Mouse (Mus musculus): ENCODE measurements around the gene Gba. TPM values are rescaled to one million over a fixed set of nuclear protein-coding genes. Genes with fewer than 3 reads are reported as not detected.

The Gba gene
- polyA plus RNA-seq, 1 experiment from 2014 or later = 33.2 TPM

DNA sequence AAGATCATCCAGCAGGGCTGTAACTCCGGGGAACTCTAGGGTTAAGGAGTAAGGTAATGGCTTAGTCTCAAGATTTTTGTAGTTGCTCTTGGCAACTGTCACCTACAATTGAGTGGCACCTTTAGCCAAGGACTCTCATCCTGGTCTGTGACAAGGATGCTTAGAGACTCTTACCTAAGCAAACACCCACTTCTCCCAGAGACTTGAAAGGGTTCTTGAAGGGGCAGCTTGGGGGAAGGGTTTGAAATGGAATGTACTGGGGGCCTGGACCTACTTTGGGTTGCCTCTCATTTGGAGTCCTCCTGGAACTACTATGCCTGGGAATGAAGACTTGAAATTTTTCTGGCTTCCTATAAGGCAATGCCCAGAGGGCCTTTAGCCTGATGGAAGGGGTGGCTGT lies 15.5 kb downstream of the Gba start:
- Histone ChIP-seq H3K27me3 (ENCODE audit: control insufficient read depth, insufficient read depth, low read length) (no peaks in the 10 kb centered on the region), H3K9me3 (replicated peaks; ENCODE audit: control insufficient read depth, low read length) (no peaks in the 10 kb centered on the region), H3K4me1 (ENCODE audit: control insufficient read depth, insufficient read depth, low read length) (peaks cover 13% of the 10 kb centered on the region), H3K9ac (ENCODE audit: low read length) (no peak overlapping the region), H3K27ac (ENCODE audit: low read length) (no peak overlapping the region), H3K4me3 (ENCODE audit: low read length) (no peak overlapping the region), H3K4me2 (ENCODE audit: low read depth, low read length) (no peak overlapping the region), H3K36me3 (ENCODE audit: control insufficient read depth, insufficient read depth) (no peaks in the 10 kb centered on the region)
- 69% methylated on average over 1 of the region's 1 CpGs for WGBS
- no peak for ATAC-seq (replicated peaks; ENCODE audit: extremely low read depth, insufficient read depth, low FRiP score)

DNA sequence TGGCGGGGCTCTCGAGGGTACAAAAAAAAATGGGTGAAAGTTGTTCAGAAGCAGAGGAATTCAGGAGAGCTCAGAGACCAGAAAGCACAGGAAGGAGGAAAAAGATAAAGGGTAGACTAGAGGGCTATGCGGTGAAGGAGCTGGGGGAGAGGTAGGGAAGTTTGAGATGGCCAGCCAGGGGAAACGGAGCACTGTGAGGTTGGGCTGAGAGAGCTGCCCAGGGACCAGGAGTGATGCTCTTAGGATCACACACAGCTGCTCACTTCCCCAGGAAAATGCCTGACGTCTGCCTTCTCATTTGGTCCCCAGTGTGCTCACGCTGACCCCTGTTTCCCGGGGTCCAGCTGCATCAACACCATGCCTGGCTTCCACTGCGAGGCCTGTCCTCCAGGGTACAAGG lies 16.8 kb downstream of the Gba start:
- no peak for ATAC-seq (replicated peaks; ENCODE audit: extremely low read depth, insufficient read depth, low FRiP score)
- Histone ChIP-seq H3K4me2 (ENCODE audit: low read depth, low read length) (no peak overlapping the region), H3K36me3 (ENCODE audit: control insufficient read depth, insufficient read depth) (no peaks in the 10 kb centered on the region), H3K9ac (ENCODE audit: low read length) (no peak overlapping the region), H3K4me3 (ENCODE audit: low read length) (no peak overlapping the region), H3K27me3 (ENCODE audit: control insufficient read depth, insufficient read depth, low read length) (no peaks in the 10 kb centered on the region), H3K4me1 (ENCODE audit: control insufficient read depth, insufficient read depth, low read length) (peaks cover 11% of the 10 kb centered on the region), H3K27ac (ENCODE audit: low read length) (no peak overlapping the region), H3K9me3 (replicated peaks; ENCODE audit: control insufficient read depth, low read length) (no peaks in the 10 kb centered on the region)
- 27% methylated on average over 8 of the region's 8 CpGs for WGBS

DNA sequence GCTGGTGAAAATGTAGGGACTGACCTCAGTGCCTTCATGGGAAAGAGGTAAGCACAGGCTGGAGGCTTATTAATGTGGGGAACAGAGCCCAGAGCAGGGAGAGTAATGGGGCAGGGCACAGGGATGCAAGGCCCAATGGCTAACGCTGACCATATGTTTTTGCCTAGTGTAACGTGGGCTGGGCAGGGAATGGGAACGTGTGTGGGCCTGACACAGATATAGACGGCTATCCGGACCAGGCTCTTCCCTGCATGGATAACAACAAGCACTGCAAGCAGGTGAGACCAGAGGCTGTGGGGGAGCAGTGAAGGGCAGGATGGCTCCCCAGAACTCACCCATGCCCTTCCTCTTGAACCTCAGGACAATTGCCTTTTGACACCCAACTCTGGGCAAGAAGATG lies 18.4 kb downstream of the Gba start:
- 74% methylated on average over 5 of the region's 5 CpGs for WGBS
- ATAC-seq (replicated peaks; ENCODE audit: extremely low read depth, insufficient read depth, low FRiP score) = no peak

GRCm38 (mm10) chr3:89224796-89225195 lies 22.1 kb downstream of the Gba start:
- no peak overlapping the region for H3K4me3 ChIP-seq (ENCODE audit: low read length)
- H3K27ac ChIP-seq (ENCODE audit: low read length) = no peak overlapping the region
- H3K27me3 ChIP-seq (ENCODE audit: control insufficient read depth, insufficient read depth, low read length) = peaks cover 16% of the 10 kb centered on the region; the same call in 1 of the 2 replicates
- no peak overlapping the region for H3K9ac ChIP-seq (ENCODE audit: low read length)
- H3K36me3 ChIP-seq (ENCODE audit: control insufficient read depth, insufficient read depth) = no peaks in the 10 kb centered on the region
- no peak for ATAC-seq (replicated peaks; ENCODE audit: extremely low read depth, insufficient read depth, low FRiP score)
- no peak overlapping the region for H3K4me2 ChIP-seq (ENCODE audit: low read depth, low read length)
- H3K4me1 ChIP-seq (ENCODE audit: control insufficient read depth, insufficient read depth, low read length) = peaks cover 12% of the 10 kb centered on the region
- 77% methylated on average over 11 of the region's 11 CpGs for WGBS
- no peaks in the 10 kb centered on the region for H3K9me3 ChIP-seq (replicated peaks; ENCODE audit: control insufficient read depth, low read length)

More for the DNA sequence above, 18.4 kb downstream of the Gba start:
- Histone ChIP-seq H3K4me1 (ENCODE audit: control insufficient read depth, insufficient read depth, low read length) (no peaks in the 10 kb centered on the region), H3K36me3 (ENCODE audit: control insufficient read depth, insufficient read depth) (no peaks in the 10 kb centered on the region), H3K4me2 (ENCODE audit: low read depth, low read length) (no peak overlapping the region), H3K9ac (ENCODE audit: low read length) (no peak overlapping the region), H3K9me3 (replicated peaks; ENCODE audit: control insufficient read depth, low read length) (no peaks in the 10 kb centered on the region), H3K27me3 (ENCODE audit: control insufficient read depth, insufficient read depth, low read length) (peaks cover 7% of the 10 kb centered on the region; the same call in 1 of the 2 replicates), H3K4me3 (ENCODE audit: low read length) (no peak overlapping the region), H3K27ac (ENCODE audit: low read length) (no peak overlapping the region)

DNA sequence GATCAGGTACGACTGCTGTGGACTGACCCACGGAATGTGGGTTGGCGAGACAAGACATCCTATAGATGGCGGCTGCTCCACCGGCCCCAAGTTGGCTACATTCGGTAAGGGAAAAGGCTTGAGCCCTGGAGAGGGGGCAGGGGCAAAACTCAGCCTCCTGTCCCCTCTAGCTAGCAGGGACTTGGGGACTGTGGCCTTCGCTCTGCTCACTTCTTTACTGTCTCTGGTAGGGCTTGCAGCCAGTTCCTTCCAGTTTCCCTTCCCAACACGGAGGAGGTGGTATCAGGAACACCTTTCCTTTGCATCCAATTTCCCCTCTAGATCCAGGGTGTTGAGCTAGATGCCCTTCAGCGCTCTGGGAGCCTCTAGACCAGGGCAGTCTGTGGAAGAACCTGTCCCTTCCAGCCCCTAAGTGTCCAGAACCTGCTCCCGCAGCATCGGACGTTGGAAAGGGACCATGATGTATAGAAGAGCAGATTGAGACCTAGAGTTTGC lies 22.6 kb downstream of the Gba start:
- no peak overlapping the region for H3K4me2 ChIP-seq (ENCODE audit: low read depth, low read length)
- peaks cover 12% of the 10 kb centered on the region for H3K4me1 ChIP-seq (ENCODE audit: control insufficient read depth, insufficient read depth, low read length)
- peaks cover 16% of the 10 kb centered on the region; the same call in 1 of the 2 replicates for H3K27me3 ChIP-seq (ENCODE audit: control insufficient read depth, insufficient read depth, low read length)
- no peak for ATAC-seq (replicated peaks; ENCODE audit: extremely low read depth, insufficient read depth, low FRiP score)
- no peak overlapping the region for H3K4me3 ChIP-seq (ENCODE audit: low read length)
- no peaks in the 10 kb centered on the region for H3K36me3 ChIP-seq (ENCODE audit: control insufficient read depth, insufficient read depth)
- WGBS = 62% methylated on average over 12 of the region's 12 CpGs
- H3K27ac ChIP-seq (ENCODE audit: low read length) = no peak overlapping the region
- H3K9ac ChIP-seq (ENCODE audit: low read length) = no peak overlapping the region
- H3K9me3 ChIP-seq (replicated peaks; ENCODE audit: control insufficient read depth, low read length) = no peaks in the 10 kb centered on the region

DNA sequence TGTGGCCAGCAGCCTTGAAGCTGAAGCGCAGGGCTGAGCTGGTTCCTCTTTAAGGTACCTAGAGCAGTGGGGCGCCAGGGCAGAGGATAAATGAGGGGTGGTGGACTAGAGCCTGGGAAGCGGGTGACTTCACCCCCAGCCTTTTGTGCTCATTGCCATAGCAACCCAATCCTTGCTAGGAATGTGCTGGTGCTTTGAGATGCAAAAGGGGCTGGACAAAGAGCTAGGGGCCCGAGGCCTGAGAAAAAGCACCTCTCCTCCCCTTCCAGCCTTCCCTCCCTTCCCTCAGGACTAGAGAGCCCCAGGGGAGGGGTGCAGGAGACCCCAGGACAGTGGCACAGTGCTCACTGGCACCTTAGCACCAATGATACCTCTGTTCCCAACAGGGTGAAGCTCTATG lies 23.2 kb downstream of the Gba start:
- Histone ChIP-seq H3K4me2 (ENCODE audit: low read depth, low read length) (no peak overlapping the region), H3K27me3 (ENCODE audit: control insufficient read depth, insufficient read depth, low read length) (peaks cover 16% of the 10 kb centered on the region; the same call in 1 of the 2 replicates), H3K4me1 (ENCODE audit: control insufficient read depth, insufficient read depth, low read length) (peaks cover 12% of the 10 kb centered on the region), H3K36me3 (ENCODE audit: control insufficient read depth, insufficient read depth) (no peaks in the 10 kb centered on the region), H3K9ac (ENCODE audit: low read length) (no peak overlapping the region), H3K27ac (ENCODE audit: low read length) (no peak overlapping the region), H3K9me3 (replicated peaks; ENCODE audit: control insufficient read depth, low read length) (no peaks in the 10 kb centered on the region), H3K4me3 (ENCODE audit: low read length) (no peak overlapping the region)
- WGBS = 61% methylated on average over 4 of the region's 4 CpGs
- ATAC-seq (replicated peaks; ENCODE audit: extremely low read depth, insufficient read depth, low FRiP score) = no peak

GRCm38 (mm10) chr3:89226361-89226760 lies 23.6 kb downstream of the Gba start:
- Histone ChIP-seq H3K27ac (ENCODE audit: low read length) (no peak overlapping the region), H3K27me3 (ENCODE audit: control insufficient read depth, insufficient read depth, low read length) (peaks cover 16% of the 10 kb centered on the region; the same call in 1 of the 2 replicates), H3K4me3 (ENCODE audit: low read length) (no peak overlapping the region; the same call in 1 of the 2 replicates), H3K4me2 (ENCODE audit: low read depth, low read length) (peak overlapping the region; percentile 76; the same call in 1 of the 2 replicates), H3K9me3 (replicated peaks; ENCODE audit: control insufficient read depth, low read length) (no peaks in the 10 kb centered on the region), H3K4me1 (ENCODE audit: control insufficient read depth, insufficient read depth, low read length) (peaks cover 12% of the 10 kb centered on the region), H3K9ac (ENCODE audit: low read length) (no peak overlapping the region; the same call in 1 of the 2 replicates), H3K36me3 (ENCODE audit: control insufficient read depth, insufficient read depth) (no peaks in the 10 kb centered on the region)
- 59% methylated on average over 11 of the region's 11 CpGs for WGBS
- ATAC-seq (replicated peaks; ENCODE audit: extremely low read depth, insufficient read depth, low FRiP score) = no peak

DNA sequence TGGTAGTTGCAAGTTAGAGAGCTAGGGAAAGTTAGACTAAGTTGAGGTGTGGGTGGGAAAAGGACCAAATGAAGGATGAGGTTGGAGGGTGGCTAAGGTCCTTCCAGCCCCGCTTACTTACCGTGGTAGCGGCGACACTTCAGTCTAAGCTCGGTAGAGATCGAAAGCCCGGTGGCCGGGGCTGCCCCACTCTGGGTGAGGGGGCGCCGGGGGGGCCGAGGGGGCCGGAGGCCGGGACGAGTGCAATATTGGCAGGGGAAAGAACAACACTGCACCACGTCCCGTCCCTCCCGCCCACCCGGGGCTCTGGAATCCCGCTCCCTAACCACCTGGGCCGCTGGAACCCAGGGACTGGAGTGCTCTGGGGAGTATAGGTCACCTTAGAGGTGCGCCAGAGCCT lies 24.2 kb downstream of the Gba start, which contains the start of gene Mtx1:
TSS of gene Mtx1 (minus strand) at position 189 of the 400 bp plus-strand sequence.
- H3K4me2 ChIP-seq (ENCODE audit: low read depth, low read length) = peak within 1 kb of the TSS; percentile 76
- peak within 1 kb of the TSS; percentile 61 for H3K4me3 ChIP-seq (ENCODE audit: low read length)
- H3K36me3 ChIP-seq (ENCODE audit: control insufficient read depth, insufficient read depth) = no peaks in the 10 kb centered on the region
- H3K9ac ChIP-seq (ENCODE audit: low read length) = peak within 1 kb of the TSS; percentile 58
- H3K27ac ChIP-seq (ENCODE audit: low read length) = 0 out of 2 replicates have a peak within 1 kb of the TSS, but pooled peaks have one; percentile 20
- no peaks in the 10 kb centered on the region for H3K9me3 ChIP-seq (replicated peaks; ENCODE audit: control insufficient read depth, low read length)
- peaks cover 16% of the 10 kb centered on the region; the same call in 1 of the 2 replicates for H3K27me3 ChIP-seq (ENCODE audit: control insufficient read depth, insufficient read depth, low read length)
- ATAC-seq (replicated peaks; ENCODE audit: extremely low read depth, insufficient read depth, low FRiP score) = no peak
- 10% methylated on average over 21 of the region's 21 CpGs for WGBS
- peaks cover 12% of the 10 kb centered on the region for H3K4me1 ChIP-seq (ENCODE audit: control insufficient read depth, insufficient read depth, low read length)

- peak; percentile 72 for ATAC-seq (replicated peaks; ENCODE audit: extremely low read depth, insufficient read depth, low FRiP score)
- Histone ChIP-seq H3K36me3 (ENCODE audit: control insufficient read depth, insufficient read depth) (no peaks in the 10 kb centered on the region), H3K4me2 (ENCODE audit: low read depth, low read length) (peak overlapping the region; percentile 76), H3K27ac (ENCODE audit: low read length) (0 out of 2 replicates have a peak overlapping the region, but pooled peaks have one; percentile 20), H3K4me3 (ENCODE audit: low read length) (peak overlapping the region; percentile 61), H3K27me3 (ENCODE audit: control insufficient read depth, insufficient read depth, low read length) (peaks cover 16% of the 10 kb centered on the region; the same call in 1 of the 2 replicates), H3K4me1 (ENCODE audit: control insufficient read depth, insufficient read depth, low read length) (peaks cover 12% of the 10 kb centered on the region), H3K9ac (ENCODE audit: low read length) (peak overlapping the region; percentile 58), H3K9me3 (replicated peaks; ENCODE audit: control insufficient read depth, low read length) (no peaks in the 10 kb centered on the region)
- WGBS = 4% methylated on average over 41 of the region's 41 CpGs
These were observed 24.8 kb downstream of the Gba start for GRCm38 (mm10) chr3:89227307-89228179.

All from heart, embryonic 16.5 days (tissue).